Mouse (Mus musculus): Measurements from ENCODE around the gene Hist1h4d.

The Hist1h4d gene

DNA sequence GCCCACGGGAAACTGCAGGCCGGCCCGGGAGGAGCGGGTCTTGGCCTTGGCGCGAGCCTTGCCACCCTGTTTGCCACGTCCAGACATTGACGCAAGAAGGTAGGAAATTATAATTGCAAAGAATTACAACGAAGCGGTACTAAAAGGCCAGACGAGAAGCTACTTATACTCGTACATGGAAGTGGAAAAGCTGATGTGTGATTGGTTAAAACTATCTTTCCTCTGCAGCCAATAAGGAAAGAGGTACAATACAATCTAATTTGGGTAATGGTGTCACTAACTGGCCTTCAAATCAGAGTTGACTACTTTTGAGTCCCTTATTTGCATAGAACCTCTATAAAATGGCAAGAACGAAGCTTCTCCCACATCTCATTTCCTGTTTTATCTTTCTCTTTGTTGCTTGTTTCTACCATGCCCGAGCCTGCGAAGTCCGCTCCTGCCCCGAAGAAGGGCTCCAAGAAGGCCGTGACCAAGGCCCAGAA, 10.3 kb upstream of the Hist1h4d start, which contains the start of the genes Hist1h2ae and Hist1h2bg:
Gene Hist1h2ae, minus strand, starts transcription at position 199 of the 482 bp plus-strand sequence.
Gene Hist1h2bg, plus strand, starts transcription at position 375 of the 482 bp plus-strand sequence.
- in situ Hi-C loops (cut with MboI, MseI) = loop anchor here (5.0 to 25.0 kb wide), 5 partner anchors 111 to 1854 kb away; partner anchors contain the start of genes Hist1h2ac (in 1 of the 2), Hist1h2ah (in 1 of the 2), Hist1h2ai (in 1 of the 2) and Hist1h2ao (in 1 of the 2)

GRCm38 (mm10) chr13:23571504-23572217, 9.7 kb upstream of the Hist1h4d start:
- in situ Hi-C loops (cut with MboI, MseI) = loop anchor here (5.0 to 25.0 kb wide), 5 partner anchors 111 to 1854 kb away; partner anchors contain the start of genes Hist1h2ac (in 1 of the 2), Hist1h2ah (in 1 of the 2), Hist1h2ai (in 1 of the 2) and Hist1h2ao (in 1 of the 2)

DNA sequence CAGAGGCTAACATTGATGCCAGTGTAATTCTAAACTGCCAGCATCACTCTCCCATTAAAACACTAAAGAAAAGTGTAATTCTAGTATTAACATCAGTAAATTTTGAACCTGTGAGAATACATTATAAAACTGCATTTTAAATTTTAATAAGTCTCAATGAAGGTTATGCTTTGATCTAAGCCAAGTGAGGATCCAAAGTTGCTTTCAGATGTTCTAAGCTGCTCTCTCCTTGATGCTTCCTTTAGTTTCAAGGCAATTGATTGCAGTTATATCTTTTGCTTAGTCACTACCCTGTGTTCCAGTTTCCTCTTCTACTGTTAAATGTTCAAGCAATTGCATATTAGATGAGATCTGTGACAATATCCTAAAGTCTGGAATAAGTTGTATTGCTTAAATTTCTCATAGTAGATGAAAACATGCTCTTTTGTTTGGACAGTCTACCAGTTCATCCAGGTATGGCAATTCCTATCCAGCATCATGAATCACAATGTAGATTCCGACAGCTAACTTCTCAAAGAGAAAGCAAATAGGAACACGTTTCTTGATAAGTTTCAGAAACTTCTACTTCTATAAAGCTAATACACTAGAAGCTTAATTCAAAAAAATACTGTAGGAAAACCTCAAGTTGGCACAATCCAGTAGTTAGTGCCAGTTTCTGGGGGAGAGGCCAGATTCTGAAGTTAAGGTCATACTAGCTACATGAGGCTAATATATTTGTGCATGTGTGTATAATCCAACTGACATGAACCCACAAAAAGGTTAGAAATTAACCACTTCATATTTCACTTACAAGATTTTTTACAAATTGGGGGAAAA, 9.0 kb upstream of the Hist1h4d start:
- in situ Hi-C loops (cut with MboI, MseI) = loop anchor here (5.0 to 25.0 kb wide), 5 partner anchors 110 to 1855 kb away; partner anchors contain the start of genes Hist1h2ac (in 1 of the 2), Hist1h2ah (in 1 of the 2), Hist1h2ai (in 1 of the 2) and Hist1h2ao (in 1 of the 2)

DNA sequence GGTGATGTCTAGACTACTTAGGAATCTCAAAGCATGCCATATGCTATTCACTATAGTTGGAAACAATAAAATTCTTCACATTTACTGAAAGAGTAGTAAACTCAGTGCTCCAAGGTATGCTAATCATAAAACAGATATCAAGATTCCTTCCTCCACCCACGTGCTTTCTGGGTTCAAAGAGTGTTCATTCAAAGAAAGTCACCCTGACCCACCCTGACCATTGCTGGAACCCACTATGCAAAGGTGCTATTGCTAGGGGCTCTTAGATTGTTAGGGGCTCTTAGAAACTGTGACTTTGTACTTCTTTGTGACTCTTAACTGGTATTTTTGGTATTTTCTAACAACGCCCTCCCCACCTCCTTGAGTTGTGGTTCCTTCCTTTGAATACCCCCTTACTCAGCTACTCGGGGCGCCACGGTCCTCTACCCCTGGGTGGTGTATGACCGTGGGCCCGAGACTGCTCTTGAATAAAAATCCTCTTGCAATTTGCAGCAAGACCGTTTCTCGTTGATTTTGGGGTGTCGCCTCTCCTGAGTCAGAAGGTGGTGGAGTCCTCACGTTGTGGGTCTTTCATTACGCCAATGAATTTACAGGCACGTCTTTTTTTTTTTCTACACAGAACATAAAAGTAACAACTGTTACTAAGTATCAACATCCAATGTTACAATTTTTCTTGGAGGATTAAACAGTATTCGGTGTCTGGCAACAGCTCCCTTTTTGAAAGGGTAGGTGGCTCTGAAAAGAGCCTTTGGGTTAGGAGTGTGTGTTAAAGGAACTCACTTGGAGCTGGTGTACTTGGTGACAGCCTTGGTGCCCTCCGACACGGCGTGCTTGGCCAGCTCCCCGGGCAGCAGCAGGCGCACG, 8.1 kb upstream of the Hist1h4d start:
- in situ Hi-C loops (cut with MboI, MseI) = loop anchor here (5.0 to 25.0 kb wide), 5 partner anchors 109 to 1856 kb away; partner anchors contain the start of genes Hist1h2ac (in 1 of the 2), Hist1h2ah (in 1 of the 2), Hist1h2ai (in 1 of the 2) and Hist1h2ao (in 1 of the 2)

DNA sequence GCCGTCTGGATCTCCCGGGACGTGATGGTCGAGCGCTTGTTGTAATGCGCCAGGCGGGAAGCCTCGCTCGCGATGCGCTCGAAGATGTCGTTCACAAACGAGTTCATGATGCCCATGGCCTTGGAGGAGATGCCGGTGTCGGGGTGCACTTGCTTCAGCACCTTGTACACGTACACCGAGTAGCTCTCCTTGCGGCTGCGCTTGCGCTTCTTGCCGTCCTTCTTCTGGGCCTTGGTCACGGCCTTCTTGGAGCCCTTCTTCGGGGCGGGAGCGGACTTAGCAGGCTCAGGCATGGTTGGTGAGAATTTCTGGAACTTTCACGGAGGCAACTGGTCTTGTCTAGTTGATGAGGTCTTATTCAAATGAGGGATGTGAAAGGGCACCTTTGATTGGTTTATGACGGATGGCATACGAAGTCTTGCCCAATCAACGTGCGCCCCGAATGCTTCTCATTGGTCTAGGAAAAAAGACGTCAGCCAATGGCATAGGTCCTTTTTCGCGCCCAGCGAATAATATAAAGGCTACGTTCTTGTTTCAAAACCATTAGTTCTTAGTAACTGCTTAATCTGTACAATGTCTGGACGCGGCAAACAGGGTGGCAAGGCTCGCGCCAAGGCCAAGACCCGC, 7.4 kb upstream of the Hist1h4d start, which contains the start of the genes Hist1h2bf and Hist1h2ad:
Gene Hist1h2bf, minus strand, starts transcription at position 299 of the 627 bp plus-strand sequence.
Gene Hist1h2ad, plus strand, starts transcription at position 484 of the 627 bp plus-strand sequence.
- in situ Hi-C loops (cut with MboI, MseI) = loop anchor here (5.0 to 25.0 kb wide), 5 partner anchors 108 to 1857 kb away; partner anchors contain the start of genes Hist1h2ac (in 1 of the 2), Hist1h2ah (in 1 of the 2), Hist1h2ai (in 1 of the 2) and Hist1h2ao (in 1 of the 2)

DNA sequence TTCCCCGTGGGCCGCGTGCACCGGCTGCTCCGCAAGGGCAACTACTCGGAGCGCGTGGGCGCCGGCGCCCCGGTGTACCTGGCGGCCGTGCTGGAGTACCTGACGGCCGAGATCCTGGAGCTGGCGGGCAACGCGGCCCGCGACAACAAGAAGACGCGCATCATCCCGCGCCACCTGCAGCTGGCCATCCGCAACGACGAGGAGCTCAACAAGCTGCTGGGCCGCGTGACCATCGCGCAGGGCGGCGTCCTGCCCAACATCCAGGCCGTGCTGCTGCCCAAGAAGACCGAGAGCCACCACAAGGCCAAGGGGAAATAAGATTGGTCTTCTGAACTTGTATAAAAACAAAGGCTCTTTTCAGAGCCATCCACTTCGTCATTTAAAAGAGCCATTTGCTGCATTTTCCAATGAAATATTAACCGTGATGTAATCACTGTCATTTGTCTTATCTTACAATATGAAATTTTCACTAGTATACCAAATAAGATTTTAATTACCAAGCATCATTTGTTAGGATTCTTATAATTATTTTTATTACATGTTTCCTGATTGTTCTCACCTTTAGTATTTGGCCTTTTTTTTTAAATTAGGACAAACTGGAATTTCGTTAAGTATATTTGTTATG, 6.7 kb upstream of the Hist1h4d start:
- in situ Hi-C loops (cut with MboI, MseI) = loop anchor here (5.0 to 25.0 kb wide), 6 partner anchors 37 to 1857 kb away; partner anchors contain the start of genes Hist1h2ac (in 1 of the 2), Hist1h2ah (in 1 of the 2), Hist1h2ai (in 1 of the 2) and Hist1h2ao (in 1 of the 2)

- in situ Hi-C loops (cut with MboI, MseI) = loop anchor here in 1 of 2 experiments (5.0 kb wide), 1 partner anchor 38 kb away; the partner anchor contains the start of gene Hist1h3g
These were observed 6.0 kb upstream of the Hist1h4d start, which contains the start of gene Hist1h3d for GRCm38 (mm10) chr13:23575271-23575851. Gene Hist1h3d, plus strand, starts transcription at chr13:23575763.

DNA sequence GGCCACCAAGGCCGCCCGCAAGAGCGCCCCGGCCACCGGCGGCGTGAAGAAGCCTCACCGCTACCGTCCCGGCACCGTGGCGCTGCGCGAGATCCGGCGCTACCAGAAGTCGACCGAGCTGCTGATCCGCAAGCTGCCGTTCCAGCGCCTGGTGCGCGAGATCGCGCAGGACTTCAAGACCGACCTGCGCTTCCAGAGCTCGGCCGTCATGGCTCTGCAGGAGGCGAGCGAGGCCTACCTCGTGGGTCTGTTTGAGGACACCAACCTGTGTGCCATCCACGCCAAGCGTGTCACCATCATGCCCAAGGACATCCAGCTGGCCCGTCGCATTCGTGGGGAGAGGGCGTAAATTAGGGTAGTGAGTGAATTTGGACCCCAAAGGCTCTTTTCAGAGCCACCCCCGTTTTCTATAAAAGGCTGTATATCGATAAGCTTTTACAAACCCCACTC, 5.5 kb upstream of the Hist1h4d start:
- in situ Hi-C loops (cut with MboI, MseI) = loop anchor here in 1 of 2 experiments (5.0 kb wide), 1 partner anchor 39 kb away; the partner anchor contains the start of gene Hist1h3g

- in situ Hi-C loops (cut with MboI, MseI) = loop anchor here in 1 of 2 experiments (5.0 kb wide), 1 partner anchor 39 kb away; the partner anchor contains the start of gene Hist1h3g
These were observed 5.0 kb upstream of the Hist1h4d start for GRCm38 (mm10) chr13:23576351-23576881.

GRCm38 (mm10) chr13:23576906-23577639, 4.3 kb upstream of the Hist1h4d start:
- in situ Hi-C loops (cut with MboI, MseI) = loop anchor here in 1 of 2 experiments (5.0 kb wide), 1 partner anchor 40 kb away; the partner anchor contains the start of gene Hist1h3g

DNA sequence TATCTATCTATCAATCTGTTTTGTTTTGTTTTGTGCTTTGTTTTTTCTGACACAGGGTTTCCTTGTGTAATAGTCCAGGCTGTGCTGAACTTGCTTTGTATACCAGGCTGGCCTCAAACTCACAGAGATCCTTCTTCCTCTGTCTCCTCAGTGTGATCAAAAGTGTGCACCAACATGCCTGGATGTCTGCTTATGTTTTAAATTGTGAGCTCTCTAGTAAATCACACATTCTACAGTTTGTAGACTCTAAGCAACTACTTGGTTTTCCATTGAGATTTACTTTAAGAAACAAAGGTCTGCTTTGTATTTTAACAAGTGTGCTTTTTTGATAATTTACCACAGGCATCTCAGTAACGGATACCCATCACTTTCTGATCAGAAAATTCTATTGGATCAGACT, 3.6 kb upstream of the Hist1h4d start:
- in situ Hi-C loops (cut with MboI, MseI) = loop anchor here in 1 of 2 experiments (5.0 kb wide), 1 partner anchor 41 kb away; the partner anchor contains the start of gene Hist1h3g

DNA sequence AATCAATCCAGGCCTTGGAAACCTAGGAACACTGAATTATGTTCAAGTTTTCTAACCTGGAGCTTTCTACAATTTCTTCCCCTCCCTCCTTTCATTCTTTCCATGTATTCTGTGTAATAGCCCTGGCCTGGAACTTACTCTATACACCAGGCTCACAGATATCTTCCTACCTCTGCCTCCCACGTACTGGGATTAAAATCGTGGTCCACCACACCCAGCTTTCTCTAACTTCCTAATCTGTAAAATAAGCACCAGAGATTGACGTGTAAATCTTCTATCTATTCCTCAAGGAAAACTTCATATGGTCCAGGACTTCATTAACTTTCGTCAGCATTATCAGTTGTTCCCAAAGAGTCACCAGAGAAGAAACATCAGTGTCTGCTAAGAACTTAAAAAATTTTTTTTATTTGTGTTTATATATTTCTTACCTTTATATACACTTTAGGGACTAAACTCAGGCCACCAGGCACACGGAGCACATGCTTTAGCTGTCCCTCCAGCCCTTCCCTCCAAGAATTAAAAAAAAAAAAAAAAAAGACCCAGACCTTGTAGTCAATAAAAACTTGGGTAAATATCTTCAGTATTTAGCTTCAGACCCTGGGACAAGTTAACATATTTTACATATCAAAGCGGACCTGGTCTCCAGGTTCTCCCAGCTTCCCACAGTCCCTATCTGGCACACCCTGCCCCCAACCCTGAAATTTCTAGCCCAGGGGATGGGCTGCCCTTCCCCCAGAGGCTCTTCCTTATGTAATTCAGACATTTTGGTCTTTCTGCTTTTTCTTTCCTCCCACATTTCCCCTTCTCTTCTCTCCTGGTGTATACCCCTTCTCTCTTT, 1.0 kb downstream of the Hist1h4d start:
- in situ Hi-C loops (cut with MboI, MseI) = loop anchor here in 1 of 2 experiments (5.0 kb wide), 1 partner anchor 50 kb away; the partner anchor contains the start of genes Hist1h2af and Hist1h4h

- in situ Hi-C loops (cut with MboI, MseI) = loop anchor here in 1 of 2 experiments (5.0 kb wide), 1 partner anchor 51 kb away; the partner anchor contains the start of genes Hist1h2af and Hist1h4h
These were observed 2.1 kb downstream of the Hist1h4d start for GRCm38 (mm10) chr13:23583387-23584068.

DNA sequence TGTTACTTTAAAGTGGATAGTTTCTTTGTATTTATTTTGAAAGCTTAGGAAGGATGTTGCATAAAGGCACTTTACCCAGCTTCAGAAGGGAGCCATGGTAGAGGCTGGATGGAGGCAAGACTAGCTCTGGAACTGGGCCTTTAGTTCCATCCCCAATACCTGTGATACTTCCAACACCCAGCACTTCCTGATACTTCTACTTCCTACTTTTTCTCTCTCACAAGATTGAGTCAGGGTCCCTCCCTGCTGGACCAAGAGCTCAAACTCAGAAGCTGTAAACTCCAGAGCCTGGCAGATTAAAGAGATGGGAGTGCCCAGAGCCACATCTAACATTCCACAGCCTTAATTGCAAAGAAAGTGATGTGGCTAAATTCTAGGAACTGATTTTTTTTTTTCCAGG, 2.9 kb downstream of the Hist1h4d start:
- in situ Hi-C loops (cut with MboI, MseI) = loop anchor here in 1 of 2 experiments (5.0 kb wide), 1 partner anchor 52 kb away; the partner anchor contains the start of genes Hist1h2af and Hist1h4h

DNA sequence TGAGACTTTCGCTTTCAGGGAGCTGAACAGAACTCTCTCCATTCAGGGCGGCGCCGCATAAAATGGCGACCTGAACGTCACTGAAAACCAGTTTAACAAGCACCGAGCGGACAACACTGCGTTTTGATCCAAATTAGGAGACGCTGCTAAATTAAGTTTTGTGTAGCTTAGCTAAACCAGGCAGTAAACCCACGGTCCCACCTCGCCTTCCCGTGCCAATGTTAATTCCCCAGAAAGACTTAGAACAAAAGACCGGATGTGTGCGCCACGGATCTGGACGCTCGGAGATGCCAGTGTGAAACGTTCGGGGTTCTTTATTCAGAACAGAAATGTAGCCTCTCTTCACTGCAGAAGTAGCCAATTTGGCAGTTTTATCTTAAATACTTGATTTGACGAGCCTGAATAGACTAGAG, 3.6 kb downstream of the Hist1h4d start:
- in situ Hi-C loops (cut with MboI, MseI) = no loop called here

Measured in T-helper 17 cell (primary cell).